Mouse (Mus musculus) pancreas, adult 10 weeks (tissue): ENCODE data around the gene Gm3625. TPM values are rescaled to one million over a fixed set of nuclear protein-coding genes. Genes with fewer than 3 reads are reported as not detected.

Experiments
- polyA plus RNA-seq: library from polyadenylated mRNA; stranded (reverse); fragments of 350-450 nt; fragmentation: Illumina TruSeq; extraction: RNeasy Lipid Tissue Mini Kit (QIAGEN cat#74804); gene quantifications from one replicate; pipeline ENCODE4 v1.2.3, GENCODE M21; 2015; ENCODE audit warnings: low read depth, low replicate concordance; ENCODE audit not compliant: insufficient read depth

Gene Gm3625
- polyA plus RNA-seq = not detected

GRCm38 (mm10) chr12:4592541-4593165 lies at the start of gene Gm3625, which contains the start of gene Itsn2:
TSS of gene Gm3625 (minus strand) at chr12:4592927.
TSS of gene Itsn2 (plus strand) at chr12:4592638.

Other genes starting within 250 kb of the Gm3625 start
- gene Ncoa1, start 115.7 kb downstream of the Gm3625 start, polyA plus RNA-seq = 4.9 TPM
- gene Itsn2, start 289 bp downstream of the Gm3625 start, polyA plus RNA-seq = 23.2 TPM
- not detected for gene Fam228a, start 145.5 kb upstream of the Gm3625 start, polyA plus RNA-seq
- gene Pfn4, start 176.1 kb upstream of the Gm3625 start, polyA plus RNA-seq = not detected
- gene Fam228b, start 176.3 kb upstream of the Gm3625 start, polyA plus RNA-seq = not detected
- 23.1 TPM for gene Sf3b6, start 224.6 kb upstream of the Gm3625 start, polyA plus RNA-seq
- gene Fkbp1b, start 248.7 kb upstream of the Gm3625 start, polyA plus RNA-seq = 9.2 TPM